Mouse (Mus musculus): ENCODE measurements at regions not wholly inside any gene's neighbourhood (a gene's known extent, or its start where the extent isn't known, plus 50 kb on each side); places are given as distances from the start of the nearest gene placed in this dataset.

GRCm38 (mm10) chr10:15592161-15592560, 874.1 kb upstream of the Gje1 start:
- TF ChIP-seq CTCF (IDR thresholded peaks at IDR 0.05; ENCODE audit: control insufficient read depth, insufficient read depth, insufficient read length) (no peak), MAX (IDR thresholded peaks at IDR 0.05) (no peak), USF1 (IDR thresholded peaks at IDR 0.05; ENCODE audit: low read depth) (no peak)
